Mouse (Mus musculus) c-Kit-positive CD71-negative TER-119-negative erythroid progenitor cells, embryonic 14.5 days (primary cell): ENCODE measurements around the gene Mmp11.

ENCODE experiments used
- DNase-seq: peaks from one replicate; pipeline ENCODE4 v3.0.0-alpha.2; 2013; ENCODE audit warnings: low read depth

Mmp11 gene

GRCm38 (mm10) chr10:75937851-75938643, 1.8 kb upstream of the Mmp11 start:
- no peak for DNase-seq

- DNase-seq = no peak
Measured at GRCm38 (mm10) chr10:75936909-75937667, 792 bp upstream of the Mmp11 start.

- no peak for DNase-seq
Measured at GRCm38 (mm10) chr10:75934991-75935390, 1.3 kb downstream of the Mmp11 start.

GRCm38 (mm10) chr10:75932891-75933290, 3.4 kb downstream of the Mmp11 start, which contains the start of gene Chchd10:
Gene Chchd10, plus strand, starts transcription at chr10:75933130.
- DNase-seq = no peak

- DNase-seq = no peak
Measured at GRCm38 (mm10) chr10:75932081-75932678, 4.1 kb downstream of the Mmp11 start.

- no peak for DNase-seq
Measured at GRCm38 (mm10) chr10:75931311-75931710, 5.0 kb downstream of the Mmp11 start.

- DNase-seq = no peak
Measured at GRCm38 (mm10) chr10:75930304-75930703, 6.0 kb downstream of the Mmp11 start.

- DNase-seq = no peak
Measured at GRCm38 (mm10) chr10:75926396-75926795, 9.9 kb downstream of the Mmp11 start.

- no peak for DNase-seq
Measured at GRCm38 (mm10) chr10:75924324-75924723, 12.0 kb downstream of the Mmp11 start.

GRCm38 (mm10) chr10:75921726-75922560, 14.4 kb downstream of the Mmp11 start:
- DNase-seq = no peak

GRCm38 (mm10) chr10:75921026-75921725, 15.1 kb downstream of the Mmp11 start, which contains the start of gene Smarcb1:
Gene Smarcb1, minus strand, starts transcription at chr10:75921617.
- DNase-seq = peak; percentile 88

- DNase-seq = no peak
Measured at GRCm38 (mm10) chr10:75919026-75919425, 17.3 kb downstream of the Mmp11 start.

GRCm38 (mm10) chr10:75916840-75917239, 19.5 kb downstream of the Mmp11 start:
- DNase-seq = no peak

GRCm38 (mm10) chr10:75915557-75915956, 20.7 kb downstream of the Mmp11 start:
- no peak for DNase-seq

GRCm38 (mm10) chr10:75913013-75913589, 23.2 kb downstream of the Mmp11 start:
- no peak for DNase-seq

- DNase-seq = no peak
Measured at GRCm38 (mm10) chr10:75910698-75911097, 25.6 kb downstream of the Mmp11 start.

GRCm38 (mm10) chr10:75906882-75907281, 29.4 kb downstream of the Mmp11 start:
- no peak for DNase-seq

- DNase-seq = no peak
Measured at GRCm38 (mm10) chr10:75904391-75904790, 31.9 kb downstream of the Mmp11 start.

GRCm38 (mm10) chr10:75898846-75899245, 37.5 kb downstream of the Mmp11 start:
- DNase-seq = no peak

- DNase-seq = no peak
Measured at GRCm38 (mm10) chr10:75898039-75898564, 38.2 kb downstream of the Mmp11 start.
